14 mouse cellular contexts compared by ENCODE assay signal in the genomic region with DNA sequence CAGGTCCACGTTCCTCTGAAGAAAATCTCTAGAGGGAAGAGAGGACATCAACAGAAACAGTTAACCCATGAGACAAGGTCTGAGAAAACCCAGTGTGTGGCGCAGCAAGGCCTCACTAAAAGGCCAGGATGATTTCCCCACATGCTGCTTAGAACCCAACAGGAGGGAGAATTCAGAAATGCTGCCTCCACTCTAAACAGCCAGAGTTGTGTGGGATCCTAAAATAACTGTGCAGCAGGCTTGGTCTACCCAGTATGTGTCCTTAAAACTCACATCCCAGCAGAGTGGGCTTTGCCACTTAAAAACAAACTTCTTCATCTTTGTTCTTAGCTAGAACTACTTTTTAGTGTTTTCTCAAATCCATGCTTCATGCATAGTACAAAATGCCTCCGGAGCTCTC. TPM values are rescaled to one million over a fixed set of nuclear protein-coding genes. Genes with fewer than 3 reads are reported as not detected.
"Had no signal": no experiment of that assay in that cellular context is flagged by ENCODE, and none has a peak within 500 bp of the region (broad histone marks: within the 10 kb centered on the region; RNA-seq: fewer than 3 reads in every experiment).

No protein-coding gene starts in this region.

- H3K4me3 ChIP-seq: limb, embryonic 15.5 days; liver, embryonic 12.5 days; midbrain, embryonic 10.5 days; myocyte; neural tube, embryonic 15.5 days had no signal

- H3K27ac ChIP-seq: kidney, postnatal 0 days; limb, embryonic 15.5 days; liver, embryonic 12.5 days; midbrain, embryonic 10.5 days; neural tube, embryonic 15.5 days had no signal

- H3K9me3 ChIP-seq: limb, embryonic 15.5 days; liver, embryonic 12.5 days; midbrain, embryonic 10.5 days; neural tube, embryonic 15.5 days had no signal

- H3K9ac ChIP-seq: limb, embryonic 15.5 days; liver, embryonic 12.5 days; lung, embryonic 14.5 days; neural tube, embryonic 15.5 days had no signal

- DNase-seq: kidney, adult 11 months; kidney, adult 9 months; kidney, postnatal 36 days; lung, embryonic 14.5 days; lung, postnatal 10 days; lung, postnatal 4 days; midbrain, embryonic 14.5 days; thymus, postnatal 36 days had no signal

- H3K4me1 ChIP-seq: limb, embryonic 15.5 days; liver, embryonic 12.5 days; midbrain, embryonic 10.5 days; neural tube, embryonic 15.5 days had no signal

- H3K4me2 ChIP-seq: limb, embryonic 15.5 days; liver, embryonic 12.5 days; lung, embryonic 14.5 days; neural tube, embryonic 15.5 days had no signal

- H3K27me3 ChIP-seq: limb, embryonic 15.5 days; liver, embryonic 12.5 days; neural tube, embryonic 15.5 days had no signal

- H3K36me3 ChIP-seq: limb, embryonic 15.5 days; liver, embryonic 12.5 days; midbrain, embryonic 10.5 days; neural tube, embryonic 15.5 days had no signal

- ATAC-seq: liver, embryonic 12.5 days had no signal

RNA-seq across cellular contexts. Expression of a gene that starts 26.2 kb away (rescaled TPM):
- polyA plus RNA-seq: myocyte had no signal
